Mouse (Mus musculus) lung, embryonic 16.5 days (tissue): ENCODE data around the gene Cxcl16. TPM values are rescaled to one million over a fixed set of nuclear protein-coding genes. Genes with fewer than 3 reads are reported as not detected.
"Not testable (repeated sequence)": the region's sequence is repeated elsewhere in the genome, so short reads cannot be mapped to it uniquely, and the experiment has no call there.

Source experiments
- ATAC-seq: fragments of 200-750 bp; cut with Nextera tagmentation; 2 replicates; pipeline ENCODE4 v1.8.0; 2017; ENCODE audit warnings: low read depth, mild to moderate bottlenecking, moderate library complexity
- H3K27ac ChIP-seq: fragments of 300-500 bp; sonication (generic); 2 replicates; pipeline ENCODE4 v1.5.1; 2014; ENCODE audit warnings: mild to moderate bottlenecking, control low read depth, low read length
- H3K27me3 ChIP-seq: fragments of 300-500 bp; sonication (generic); 2 replicates; pipeline ENCODE4 v1.6.1; 2014; ENCODE audit warnings: low read depth, low read length, mixed read lengths; ENCODE audit not compliant: control insufficient read depth, insufficient read depth
- H3K36me3 ChIP-seq: fragments of 300-500 bp; sonication (generic); 2 replicates; pipeline ENCODE4 v1.6.1; 2014; ENCODE audit warnings: low read length; ENCODE audit not compliant: control insufficient read depth, insufficient read depth
- H3K4me1 ChIP-seq: fragments of 300-500 bp; sonication (generic); replicated peaks from 2 replicates; pipeline ENCODE4 v1.6.1; 2014; ENCODE audit warnings: low read length, mixed read lengths; ENCODE audit not compliant: control insufficient read depth, insufficient read depth
- H3K4me2 ChIP-seq: fragments of 300-500 bp; sonication (generic); 2 replicates; pipeline ENCODE4 v1.6.1; 2014; ENCODE audit warnings: low read depth, low read length, control low read depth
- H3K4me3 ChIP-seq: fragments of 300-500 bp; sonication (generic); 2 replicates; pipeline ENCODE4 v1.5.1; 2014; ENCODE audit warnings: mild to moderate bottlenecking, low read length, control low read depth
- H3K9ac ChIP-seq: fragments of 300-500 bp; sonication (generic); 2 replicates; pipeline ENCODE4 v1.6.1; 2014; ENCODE audit warnings: low read length, control low read depth
- H3K9me3 ChIP-seq: fragments of 300-500 bp; sonication (generic); 2 replicates; pipeline ENCODE4 v1.6.1; 2016; ENCODE audit warnings: low read length; ENCODE audit not compliant: control insufficient read depth
- WGBS: fragments of 180-500 bp; shearing (Covaris S2); extraction: QIAGEN DNeasy Blood & Tissue Kit; methylation state at CpG from one replicate; pipeline ENCODE4 v1.1.7; 2014; 5-methylcytosine and 5-hydroxymethylcytosine counted together
- polyA plus RNA-seq: library from polyadenylated mRNA; unstranded; fragments of >200 nt; fragmentation: Nextera tagmentation; extraction: Ambion mirVana; gene quantifications from 2 replicates; pipeline ENCODE4 v1.2.1, GENCODE M21; 2015

Gene Cxcl16
- polyA plus RNA-seq, 1 experiment from 2014 or later = 8.3 TPM

DNA sequence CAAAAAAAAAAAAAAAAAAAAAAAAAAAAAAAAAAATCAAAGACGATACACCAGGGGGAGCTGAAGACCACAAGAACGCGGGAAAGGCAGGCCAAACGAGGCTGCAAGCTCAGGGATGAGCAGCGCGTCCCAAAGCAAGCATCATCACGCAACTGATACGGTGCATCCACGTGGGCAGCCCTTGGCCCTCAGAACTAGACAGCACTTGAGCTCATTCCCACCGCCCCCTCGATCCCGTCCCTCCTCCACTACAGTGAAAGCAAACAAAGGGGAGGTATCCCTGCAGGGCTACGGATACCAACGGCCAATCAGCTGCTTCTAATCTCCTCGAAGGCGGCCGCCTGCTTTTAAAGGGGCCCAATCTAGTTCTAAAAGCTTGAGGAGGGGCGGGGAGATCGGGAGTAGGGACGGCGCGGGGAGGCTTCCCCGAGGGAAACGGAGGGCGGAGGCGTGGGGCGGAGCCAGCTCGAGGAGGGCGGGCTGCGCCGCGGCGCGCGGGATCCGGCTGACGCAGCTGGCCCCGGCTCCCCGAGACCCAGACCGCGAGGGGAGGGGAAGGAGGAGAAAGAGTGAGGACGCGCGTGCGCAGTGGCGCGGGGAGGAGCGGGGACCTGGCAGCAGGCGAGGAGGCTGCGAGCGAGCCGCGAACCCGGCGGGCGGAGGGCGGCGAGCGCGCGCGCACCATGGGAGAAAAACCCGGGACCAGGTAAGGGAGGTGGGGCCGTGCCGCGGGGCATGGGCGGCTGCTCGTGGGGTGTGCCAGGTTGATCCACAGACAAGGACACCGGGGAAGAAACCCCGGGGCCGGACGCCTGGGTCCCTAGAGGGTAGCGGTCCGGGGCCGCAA, 27.5 kb downstream of the Cxcl16 start, which contains the start of gene Arrb2:
TSS of gene Arrb2 (plus strand) at position 588 of the 847 bp plus-strand sequence.
- no peaks in the 10 kb centered on the region for H3K9me3 ChIP-seq
- H3K4me2 ChIP-seq = peak within 1 kb of the TSS; percentile 89
- peak; percentile 97 for ATAC-seq
- peak within 1 kb of the TSS; percentile 86 for H3K4me3 ChIP-seq
- H3K27ac ChIP-seq = peak within 1 kb of the TSS; percentile 86
- H3K4me1 ChIP-seq = peaks cover 14% of the 10 kb centered on the region
- peak within 1 kb of the TSS; percentile 88 for H3K9ac ChIP-seq
- peaks cover 4% of the 10 kb centered on the region for H3K36me3 ChIP-seq
- H3K27me3 ChIP-seq = no peaks in the 10 kb centered on the region
- under 1% methylated on average over 75 of the region's 75 CpGs for WGBS

DNA sequence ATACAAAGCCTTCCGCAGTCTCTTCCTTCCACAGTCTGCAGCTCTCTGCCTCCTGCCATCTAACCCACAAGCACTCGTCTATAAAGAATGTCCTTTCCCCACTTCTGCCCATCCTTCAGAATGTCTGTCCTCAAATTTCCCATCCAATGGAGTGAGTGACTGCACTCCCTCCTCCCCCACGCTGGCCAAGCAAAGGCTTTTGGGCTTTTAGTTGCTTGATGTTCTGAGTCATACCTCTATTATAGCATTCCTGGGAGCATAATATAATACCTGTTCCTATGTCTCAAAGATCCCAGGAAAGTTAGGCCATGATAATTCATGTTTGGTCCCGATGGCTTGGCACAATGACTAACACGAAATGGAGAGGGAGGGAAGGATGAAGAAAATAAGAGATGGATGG, 28.2 kb downstream of the Cxcl16 start:
- peak overlapping the region; percentile 86 for H3K4me3 ChIP-seq

DNA sequence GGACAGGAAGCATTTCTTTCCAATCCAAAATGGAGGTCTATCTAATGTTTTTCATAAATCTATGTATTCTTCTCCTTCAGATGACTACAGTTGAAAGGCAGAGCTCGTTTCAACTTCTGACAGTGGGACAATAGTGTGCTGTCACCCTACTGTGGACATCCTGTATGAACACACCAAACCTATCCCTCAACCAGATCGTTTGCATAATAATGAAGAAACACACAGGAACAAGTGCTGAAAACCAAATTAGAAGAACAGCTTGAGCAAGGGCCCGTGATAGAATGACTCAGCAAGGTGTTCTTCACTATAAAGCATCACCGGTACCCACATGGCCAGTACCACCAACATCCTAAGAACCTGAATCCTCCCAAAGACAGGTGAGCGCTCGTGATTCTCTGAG, 33.2 kb downstream of the Cxcl16 start:
- not testable (repeated sequence) for ATAC-seq, H3K4me3 ChIP-seq, H3K9ac ChIP-seq, H3K36me3 ChIP-seq, H3K27me3 ChIP-seq, H3K4me1 ChIP-seq, H3K4me2 ChIP-seq, H3K27ac ChIP-seq, H3K9me3 ChIP-seq
- 71% methylated on average over 6 of the region's 6 CpGs for WGBS

More for the DNA sequence above, 28.2 kb downstream of the Cxcl16 start:
- Histone ChIP-seq H3K4me1 (peaks cover 14% of the 10 kb centered on the region), H3K27ac (no peak overlapping the region; the same call in 1 of the 2 replicates), H3K9me3 (no peaks in the 10 kb centered on the region), H3K27me3 (no peaks in the 10 kb centered on the region), H3K4me2 (peak overlapping the region; percentile 89), H3K9ac (peak overlapping the region; percentile 59), H3K36me3 (no peaks in the 10 kb centered on the region; the same call in 1 of the 2 replicates)
- no peak for ATAC-seq
- 27% methylated on average over 5 of the region's 5 CpGs for WGBS

DNA sequence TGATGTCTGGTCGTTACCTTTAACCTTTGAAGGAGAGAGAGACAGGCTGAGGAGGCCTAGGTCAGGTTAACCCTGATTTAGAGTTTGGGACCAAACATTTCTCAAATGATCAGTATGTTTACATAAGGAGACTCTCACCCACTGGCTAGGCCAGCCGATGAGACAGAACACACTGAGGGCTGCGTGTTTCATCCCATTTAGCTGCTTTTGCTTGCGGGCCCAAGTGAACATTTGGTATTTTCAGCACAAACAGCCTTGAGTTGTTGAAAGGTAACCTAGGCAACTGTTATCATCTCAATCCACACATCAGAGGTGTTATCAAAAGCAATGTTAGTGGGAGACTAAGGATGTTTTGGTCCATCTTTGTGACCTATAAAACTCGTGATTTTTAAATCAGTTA, 40.3 kb downstream of the Cxcl16 start:
- 21% methylated on average over 5 of the region's 5 CpGs for WGBS
- H3K4me3 ChIP-seq = no peak overlapping the region

DNA sequence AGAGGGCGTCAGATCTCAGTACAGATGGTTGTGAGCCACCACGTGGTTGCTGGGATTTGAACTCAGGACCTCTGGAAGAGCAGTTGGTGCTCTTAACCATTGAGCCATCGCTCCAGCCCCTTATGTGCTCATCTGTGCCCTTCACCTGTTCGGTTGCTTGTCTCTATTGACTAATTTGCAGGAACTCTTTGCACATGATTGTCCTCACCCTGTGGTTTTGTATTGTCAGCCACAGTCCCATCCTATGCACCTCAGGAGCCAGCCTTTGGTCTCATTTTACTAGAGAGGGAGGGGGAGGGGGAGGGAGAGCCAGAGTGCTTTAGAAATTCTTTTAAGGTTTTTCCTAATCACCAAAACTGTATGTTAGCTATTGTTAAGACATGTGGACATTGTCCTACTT, 41.6 kb downstream of the Cxcl16 start:
- ATAC-seq = no peak
- no peak overlapping the region for H3K9ac ChIP-seq
- no peak overlapping the region for H3K4me3 ChIP-seq
- H3K4me1 ChIP-seq = no peaks in the 10 kb centered on the region
- H3K4me2 ChIP-seq = no peak overlapping the region
- WGBS = 56% methylated on average over 4 of the region's 4 CpGs
- H3K36me3 ChIP-seq = no peaks in the 10 kb centered on the region
- H3K9me3 ChIP-seq = no peaks in the 10 kb centered on the region
- no peak overlapping the region for H3K27ac ChIP-seq
- no peaks in the 10 kb centered on the region for H3K27me3 ChIP-seq

More for the DNA sequence above, 40.3 kb downstream of the Cxcl16 start:
- Histone ChIP-seq H3K27ac (no peak overlapping the region), H3K9ac (no peak overlapping the region), H3K4me1 (no peaks in the 10 kb centered on the region), H3K27me3 (no peaks in the 10 kb centered on the region), H3K4me2 (no peak overlapping the region), H3K9me3 (no peaks in the 10 kb centered on the region), H3K36me3 (no peaks in the 10 kb centered on the region)
- ATAC-seq = no peak

DNA sequence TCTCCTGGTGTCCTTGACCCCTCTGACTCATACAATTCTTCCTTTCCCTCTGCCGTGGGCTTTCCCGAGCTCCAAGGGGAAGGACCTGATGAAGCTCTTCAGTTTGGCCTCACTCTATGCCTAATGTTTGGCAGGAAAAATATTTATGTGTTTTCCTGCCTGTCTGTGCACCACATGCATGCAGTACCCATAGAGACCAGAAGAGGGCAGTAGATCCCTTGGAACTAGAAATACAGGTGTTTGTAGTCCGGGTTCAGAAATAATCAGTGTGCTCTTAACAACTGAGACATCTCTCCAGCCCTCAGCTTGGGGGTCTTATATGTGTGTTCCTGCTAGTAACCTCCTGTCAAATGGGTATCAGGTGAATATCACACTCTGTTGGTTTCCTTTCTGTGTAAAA, 45.8 kb downstream of the Cxcl16 start:
- H3K9me3 ChIP-seq = no peaks in the 10 kb centered on the region
- 0% methylated on average over 3 of the region's 3 CpGs for WGBS

DNA sequence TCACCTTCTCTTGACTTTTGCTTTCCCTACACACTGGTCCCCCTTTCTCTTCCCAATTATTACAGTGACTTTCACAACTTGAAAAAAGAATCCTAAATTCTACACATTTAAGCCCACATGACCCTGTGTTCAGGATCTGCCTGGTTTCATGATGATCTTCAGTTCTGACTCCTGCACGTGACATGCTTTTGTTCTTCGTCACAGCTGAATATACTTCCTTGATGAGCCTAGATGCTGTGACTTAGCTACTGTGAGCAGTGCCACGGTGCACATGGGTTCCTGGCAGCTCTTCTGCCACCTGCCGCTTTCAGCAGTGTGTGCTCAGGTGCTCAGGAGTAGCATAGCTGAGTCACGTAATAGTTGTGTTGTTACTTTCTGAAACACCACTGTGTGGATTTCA, 47.2 kb downstream of the Cxcl16 start:
- Histone ChIP-seq H3K27me3 (no peaks in the 10 kb centered on the region), H3K27ac (no peak overlapping the region), H3K4me2 (no peak overlapping the region), H3K4me1 (peaks cover 17% of the 10 kb centered on the region), H3K4me3 (no peak overlapping the region), H3K9me3 (no peaks in the 10 kb centered on the region), H3K36me3 (no peaks in the 10 kb centered on the region), H3K9ac (no peak overlapping the region)
- 69% methylated on average over 5 of the region's 5 CpGs for WGBS
- no peak for ATAC-seq

More for the DNA sequence above, 45.8 kb downstream of the Cxcl16 start:
- Histone ChIP-seq H3K27me3 (no peaks in the 10 kb centered on the region), H3K4me2 (no peak overlapping the region), H3K4me1 (peaks cover 5% of the 10 kb centered on the region; the same call in 1 of the 2 replicates), H3K27ac (no peak overlapping the region), H3K36me3 (no peaks in the 10 kb centered on the region), H3K9ac (no peak overlapping the region), H3K4me3 (no peak overlapping the region)
- no peak for ATAC-seq

DNA sequence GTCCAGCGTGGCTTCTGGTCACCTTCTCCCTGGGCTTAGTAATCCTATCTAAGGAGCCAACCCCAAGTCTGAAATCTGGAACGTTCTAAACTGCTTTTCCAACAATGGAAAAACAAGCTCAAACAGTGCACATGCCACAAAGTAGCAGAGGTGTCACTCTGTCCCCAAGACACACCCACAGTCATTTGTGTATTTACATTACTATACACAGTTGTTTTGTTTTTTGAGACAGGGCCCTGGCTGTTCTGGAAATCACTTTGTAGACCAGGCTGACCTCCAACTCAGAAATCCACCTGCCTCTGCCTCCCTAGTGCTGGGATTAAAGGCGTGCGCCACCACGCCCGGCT, 49.5 kb downstream of the Cxcl16 start:
- H3K27ac ChIP-seq = peak overlapping the region; percentile 82
- ATAC-seq = 0 out of 2 replicates have a peak, but pooled peaks have one; percentile 8
- peak overlapping the region; percentile 77 for H3K4me2 ChIP-seq
- peak overlapping the region; percentile 99 for H3K9ac ChIP-seq
- 0 out of 2 replicates have a peak, but pooled peaks cover 3% of the 10 kb centered on the region for H3K36me3 ChIP-seq
- 58% methylated on average over 6 of the region's 6 CpGs for WGBS
- no peaks in the 10 kb centered on the region for H3K9me3 ChIP-seq
- H3K4me3 ChIP-seq = peak overlapping the region; percentile 95
- no peaks in the 10 kb centered on the region for H3K27me3 ChIP-seq
- H3K4me1 ChIP-seq = peaks cover 17% of the 10 kb centered on the region

DNA sequence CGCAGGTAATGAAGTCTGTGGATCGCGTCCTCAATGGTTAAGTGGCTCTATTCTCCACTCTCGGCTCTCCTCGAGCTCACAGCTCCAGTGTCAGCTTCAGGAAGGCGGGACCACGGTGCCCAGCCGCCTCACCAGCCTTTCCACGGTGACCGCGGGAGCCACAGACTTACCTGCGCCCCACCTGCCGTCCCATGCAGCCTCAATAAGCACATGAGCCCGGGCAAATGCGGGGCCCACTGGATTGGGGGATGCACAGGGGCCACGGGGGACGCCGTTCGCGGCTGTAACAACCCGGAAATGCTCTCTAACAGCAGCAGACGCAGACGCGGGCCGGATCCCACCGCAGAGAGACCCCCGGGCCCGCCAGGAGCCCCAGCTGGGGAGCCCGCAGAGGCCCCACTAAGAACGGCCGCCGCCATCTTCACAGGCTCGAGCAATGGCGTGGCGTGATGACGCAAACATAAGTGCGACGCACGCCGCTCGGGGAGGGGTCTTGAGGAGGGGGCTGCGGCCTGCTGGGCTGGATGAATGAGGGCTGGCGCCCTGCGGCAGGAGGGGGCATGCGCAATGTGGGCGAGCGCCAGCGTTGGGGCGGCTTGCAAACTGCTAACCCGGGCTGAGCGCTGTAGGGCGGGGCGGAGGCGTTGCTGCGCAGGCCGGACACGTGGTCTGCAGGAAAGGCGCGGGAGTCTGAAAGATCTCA, 50.0 kb downstream of the Cxcl16 start, which contains the start of gene Pelp1:
TSS of gene Pelp1 (minus strand) at position 438 of the 703 bp plus-strand sequence.
- Histone ChIP-seq H3K4me3 (peak within 1 kb of the TSS; percentile 95), H3K36me3 (0 out of 2 replicates have a peak, but pooled peaks cover 3% of the 10 kb centered on the region), H3K4me1 (peaks cover 17% of the 10 kb centered on the region), H3K27me3 (no peaks in the 10 kb centered on the region), H3K27ac (peak within 1 kb of the TSS; percentile 82), H3K9ac (peak within 1 kb of the TSS; percentile 99), H3K9me3 (no peaks in the 10 kb centered on the region), H3K4me2 (peak within 1 kb of the TSS; percentile 77)
- peak; percentile 99 for ATAC-seq
- under 1% methylated on average over 59 of the region's 59 CpGs for WGBS
